8 mouse cellular contexts compared by ENCODE assay signal in genomic region chr13:83656773-83657172, GRCm38 (mm10).
A peak's percentile ranks its signal among the peaks of the same experiment; 100 is the strongest.
DNase-seq lines count a peak whose midpoint lies in the region; ATAC-seq lines count a peak whose summit lies in the region.

No protein-coding gene starts in this region.

- ATAC-seq in CD4-positive, CD25-positive, alpha-beta regulatory T cell, adult 4 months, result peak; percentile 47

- DNase-seq in kidney, adult 9 months, result peak; percentile 13
- no peak for DNase-seq in kidney, postnatal 25 days
- DNase-seq in 416B (ENCODE audit: low read depth), result peak; percentile 64
- peak; percentile 54 for DNase-seq in embryo, embryonic 11 days
- DNase-seq in frontal cortex, postnatal 25 days (ENCODE audit: low spot score in 2 of 2), result no peak
- no peak for DNase-seq in cerebellum, postnatal 36 days
- DNase-seq in gastrocnemius, adult 18-20 months (ENCODE audit: low spot score), result no peak

Comparison
In these comparisons a context has a peak if more than half of its experiments do, and no peak if none do; other contexts are left out.
1. DNase-seq: peak in kidney, adult 9 months (single experiment), 416B (single experiment) and embryo, embryonic 11 days (single experiment); none in kidney, postnatal 25 days (0 of 2), frontal cortex, postnatal 25 days (0 of 2), cerebellum, postnatal 36 days (0 of 2) and gastrocnemius, adult 18-20 months (single experiment).